Mouse (Mus musculus) olfactory bulb, adult 2 months (tissue): Measurements from ENCODE around the gene Psrc1. TPM values are rescaled to one million over a fixed set of nuclear protein-coding genes. Genes with fewer than 3 reads are reported as not detected.

Experiments
- H3K27ac ChIP-seq: fragments of 200-500 bp; 2 replicates; pipeline ENCODE4 v1.5.1; 2012; ENCODE audit warnings: low read depth, low read length; ENCODE audit not compliant: insufficient read depth
- H3K4me1 ChIP-seq: fragments of 200-500 bp; 2 replicates; pipeline ENCODE4 v1.6.1; 2012; ENCODE audit warnings: low read length; ENCODE audit not compliant: control insufficient read depth, insufficient read depth
- H3K4me3 ChIP-seq: fragments of 200-500 bp; 2 replicates; pipeline ENCODE4 v1.5.1; 2012; ENCODE audit warnings: mild to moderate bottlenecking, low read depth, low read length, moderate library complexity; ENCODE audit not compliant: insufficient read depth
- CTCF ChIP-seq: fragments of 200-500 bp; IDR thresholded peaks from 2 replicates; pipeline ENCODE4 v1.5.1; 2012; ENCODE audit warnings: low read depth, mild to moderate bottlenecking, low read length, moderate library complexity; ENCODE audit not compliant: insufficient read depth
- POLR2A ChIP-seq: fragments of 200-500 bp; IDR thresholded peaks from 2 replicates; pipeline ENCODE4 v1.6.1; 2012; ENCODE audit warnings: mild to moderate bottlenecking, low read depth, low read length, moderate library complexity; ENCODE audit not compliant: insufficient read depth
- WGBS: fragments of 180-500 bp; shearing (Covaris S2); methylation state at CpG from one replicate; pipeline ENCODE4 v1.1.7; 2018; 5-methylcytosine and 5-hydroxymethylcytosine counted together
- polyA plus RNA-seq: library from polyadenylated mRNA; stranded (reverse); fragments of >200 nt; gene quantifications from 2 replicates; pipeline ENCODE4 v1.2.4, GENCODE M21; 2012; ENCODE audit warnings: low replicate concordance; ENCODE audit not compliant: missing spikeins, insufficient read depth, insufficient read length

Psrc1 gene
- polyA plus RNA-seq, 1 experiment = not detected

DNA sequence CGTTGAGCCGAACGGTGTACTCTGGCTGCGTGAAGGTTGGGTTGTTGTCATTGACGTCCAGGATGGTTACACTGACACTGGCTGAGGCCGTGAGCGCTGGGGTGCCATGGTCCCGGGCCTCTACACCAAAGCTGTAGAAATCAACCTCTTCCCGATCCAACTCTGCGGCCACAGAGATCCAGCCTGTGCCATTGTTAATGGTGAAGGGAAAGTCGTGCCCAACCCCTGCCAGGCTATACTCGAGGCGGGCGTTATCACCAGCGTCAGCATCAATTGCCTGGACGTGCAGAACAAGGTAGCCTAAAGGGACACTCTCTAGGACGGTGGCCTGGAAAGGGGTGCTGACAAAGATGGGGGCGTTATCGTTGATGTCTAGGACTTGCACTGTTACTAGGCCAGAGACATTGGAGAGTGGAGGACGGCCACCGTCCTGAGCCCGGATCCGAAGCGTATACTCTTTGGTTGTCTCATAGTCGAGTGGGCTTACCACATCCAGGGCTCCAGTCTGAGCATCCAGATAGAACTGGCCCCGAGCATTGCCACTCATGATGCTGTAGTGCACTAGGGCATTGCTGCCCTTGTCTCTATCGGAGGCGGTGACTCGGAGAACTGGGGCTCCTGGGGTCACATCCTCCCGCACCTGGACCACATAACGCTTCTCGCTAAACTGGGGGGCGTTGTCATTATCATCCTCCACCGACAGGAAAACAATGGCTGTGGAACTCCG, 30.2 kb downstream of the Psrc1 start:
- 98% methylated on average over 35 of the region's 35 CpGs for WGBS
- H3K4me1 ChIP-seq = peaks cover 60% of the 10 kb centered on the region
- no peak overlapping the region for H3K27ac ChIP-seq
- TF ChIP-seq CTCF (no peak), POLR2A (no peak)
- no peak overlapping the region for H3K4me3 ChIP-seq

GRCm38 (mm10) chr3:108414857-108415830, 31.5 kb downstream of the Psrc1 start, which contains the start of gene Celsr2:
Celsr2 (minus strand) TSS chr3:108415552.
- peaks cover 50% of the 10 kb centered on the region for H3K4me1 ChIP-seq
- peak within 1 kb of the TSS; percentile 76 for H3K4me3 ChIP-seq
- TF ChIP-seq CTCF = no peak
- peak within 1 kb of the TSS; percentile 7; the same call in 1 of the 2 replicates for H3K27ac ChIP-seq
- WGBS = 3% methylated on average over 67 of the region's 67 CpGs

GRCm38 (mm10) chr3:108415831-108416223, 32.2 kb downstream of the Psrc1 start:
- Histone ChIP-seq H3K27ac (peak overlapping the region; percentile 7; the same call in 1 of the 2 replicates), H3K4me1 (peaks cover 43% of the 10 kb centered on the region), H3K4me3 (peak overlapping the region; percentile 76)
- WGBS = under 1% methylated on average over 48 of the region's 48 CpGs
- TF ChIP-seq CTCF (no peak), POLR2A (peak; percentile 61)

DNA sequence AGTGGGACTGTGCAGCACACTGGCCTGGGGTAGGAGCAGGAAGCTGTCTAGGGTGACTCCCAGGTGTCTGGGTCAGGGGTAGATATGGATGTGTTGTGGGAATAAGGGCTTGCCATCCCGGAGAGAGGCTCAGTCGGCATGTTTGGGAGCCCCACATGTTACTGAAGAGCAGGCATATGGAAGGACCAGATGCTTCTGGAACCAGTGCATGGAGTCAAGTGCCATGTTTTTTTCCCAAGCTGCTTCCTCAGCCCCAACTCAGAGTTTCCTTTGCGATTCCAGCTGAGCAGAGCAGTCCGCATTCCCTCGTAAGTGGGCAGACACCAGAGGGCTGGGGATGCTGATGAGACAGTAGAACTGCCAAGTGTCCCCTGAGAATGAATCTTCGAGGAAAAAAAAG, 39.4 kb downstream of the Psrc1 start:
- Histone ChIP-seq H3K27ac (no peak overlapping the region), H3K4me1 (peaks cover 16% of the 10 kb centered on the region), H3K4me3 (no peak overlapping the region)
- TF ChIP-seq POLR2A (no peak), CTCF (no peak)
- 32% methylated on average over 6 of the region's 6 CpGs for WGBS

- H3K4me1 ChIP-seq = peaks cover 16% of the 10 kb centered on the region
- TF ChIP-seq POLR2A = no peak
- no peak for TF ChIP-seq CTCF
- H3K27ac ChIP-seq = no peak overlapping the region
- 22% methylated on average over 11 of the region's 11 CpGs for WGBS
- peak overlapping the region; percentile 29 for H3K4me3 ChIP-seq
Observed at GRCm38 (mm10) chr3:108423844-108424801, 40.5 kb downstream of the Psrc1 start.

- no peak overlapping the region for H3K27ac ChIP-seq
- WGBS = 49% methylated on average over 7 of the region's 7 CpGs
- peaks cover 16% of the 10 kb centered on the region for H3K4me1 ChIP-seq
- H3K4me3 ChIP-seq = no peak overlapping the region
- TF ChIP-seq CTCF = no peak
- no peak for TF ChIP-seq POLR2A
Observed at GRCm38 (mm10) chr3:108424944-108425623, 41.4 kb downstream of the Psrc1 start.

GRCm38 (mm10) chr3:108425624-108426018, 42.0 kb downstream of the Psrc1 start:
- H3K4me1 ChIP-seq = peaks cover 16% of the 10 kb centered on the region
- 65% methylated on average over 6 of the region's 6 CpGs for WGBS
- no peak for TF ChIP-seq POLR2A
- no peak for TF ChIP-seq CTCF
- no peak overlapping the region for H3K4me3 ChIP-seq
- no peak overlapping the region for H3K27ac ChIP-seq

- Histone ChIP-seq H3K4me1 (no peaks in the 10 kb centered on the region; the same call in 1 of the 2 replicates), H3K4me3 (no peak overlapping the region), H3K27ac (no peak overlapping the region)
- 49% methylated on average over 13 of the region's 13 CpGs for WGBS
- no peak for TF ChIP-seq CTCF
- no peak for TF ChIP-seq POLR2A
Observed at GRCm38 (mm10) chr3:108432542-108433187, 49.0 kb downstream of the Psrc1 start.
